Mouse (Mus musculus) ES-CJ7 (cell line): ENCODE data around the gene Shisa5.

Experiments
- DNase-seq: peaks from one replicate; pipeline ENCODE4 v3.0.0; 2011; ENCODE audit warnings: low read depth, low spot score

Gene Shisa5

GRCm38 (mm10) chr9:109038086-109038895, at the start of gene Shisa5:
Shisa5 (plus strand) TSS chr9:109038565.
- peak; percentile 49 for DNase-seq

GRCm38 (mm10) chr9:108989802-108990461, 48.4 kb upstream of the Shisa5 start:
- no peak for DNase-seq

- no peak for DNase-seq
Observed at GRCm38 (mm10) chr9:108990462-108990820, 47.9 kb upstream of the Shisa5 start.

DNA sequence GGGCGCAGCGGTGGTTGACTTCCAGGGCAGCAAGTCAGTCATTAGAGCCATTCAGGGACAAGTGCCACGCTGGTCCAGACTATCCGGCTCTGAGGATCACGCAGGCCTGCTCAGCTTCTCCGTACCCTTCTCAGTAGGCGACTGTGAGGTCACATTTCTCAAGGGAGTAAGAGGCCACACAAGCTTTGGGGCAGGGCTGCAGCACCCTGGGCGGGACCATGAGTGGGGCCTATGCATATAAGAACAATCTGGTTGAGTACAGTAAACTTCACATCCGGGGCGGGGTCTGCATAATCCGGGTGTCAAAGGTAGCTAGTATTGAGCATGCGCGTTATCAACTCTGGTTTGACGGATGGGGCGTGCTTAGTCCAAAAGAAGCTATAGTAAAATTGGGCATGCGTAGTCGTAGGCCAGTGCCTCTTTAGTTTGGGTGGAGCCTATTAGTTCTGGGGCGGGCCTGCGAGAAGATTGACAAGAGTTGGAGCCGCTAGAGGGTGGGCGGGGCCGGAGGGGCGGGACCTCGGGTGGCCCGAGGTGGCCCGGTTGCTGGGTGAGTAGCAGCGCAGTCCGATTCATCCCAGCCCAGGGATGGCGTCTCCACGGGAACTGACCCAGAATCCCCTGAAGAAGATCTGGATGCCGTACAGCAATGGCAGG, 46.8 kb upstream of the Shisa5 start, which contains the start of gene Pfkfb4:
Gene Pfkfb4, plus strand, starts transcription at position 351 of the 657 bp plus-strand sequence.
- DNase-seq = peak; percentile 100

DNA sequence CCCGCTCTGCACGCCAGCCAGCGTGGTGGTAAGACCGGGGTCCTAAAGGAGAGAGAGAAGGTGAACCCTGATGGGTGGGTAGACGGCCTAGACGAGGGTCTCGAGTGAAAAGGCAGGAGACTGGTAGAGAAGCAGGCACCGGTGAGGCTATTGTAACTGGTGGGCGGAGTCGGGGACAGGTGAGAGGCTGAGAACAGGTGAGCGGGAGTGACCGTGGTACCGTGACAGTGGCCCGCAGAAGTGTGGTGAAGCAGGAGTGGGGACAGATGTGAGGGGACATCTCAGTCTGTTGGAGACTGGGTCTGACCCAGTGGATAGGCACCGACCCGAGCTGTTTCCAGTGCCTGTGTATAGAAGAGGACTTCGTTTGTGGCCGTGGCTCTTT, 46.3 kb upstream of the Shisa5 start:
- no peak for DNase-seq

- DNase-seq = no peak
Observed at GRCm38 (mm10) chr9:108992620-108993361, 45.6 kb upstream of the Shisa5 start.

DNA sequence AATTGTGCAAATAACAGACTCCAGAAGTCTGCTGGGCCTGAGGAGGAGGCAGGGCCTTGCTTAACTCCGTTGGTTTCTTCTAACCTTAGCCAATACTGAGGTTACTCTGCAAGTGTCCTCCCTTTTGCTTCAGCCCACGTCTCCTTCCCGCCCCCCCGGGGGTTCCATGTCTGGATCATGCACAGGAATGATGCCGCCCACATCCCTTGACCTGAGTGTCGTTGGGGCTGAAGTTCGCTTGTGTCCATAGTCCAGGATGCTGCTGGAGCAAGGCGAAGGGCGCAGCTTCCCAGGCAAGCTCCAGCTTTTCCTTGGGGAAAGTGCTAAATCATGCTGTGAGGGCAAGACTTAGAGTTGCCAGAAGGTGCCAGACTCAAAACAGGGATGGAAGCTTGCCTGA, 42.0 kb upstream of the Shisa5 start:
- DNase-seq = no peak

DNA sequence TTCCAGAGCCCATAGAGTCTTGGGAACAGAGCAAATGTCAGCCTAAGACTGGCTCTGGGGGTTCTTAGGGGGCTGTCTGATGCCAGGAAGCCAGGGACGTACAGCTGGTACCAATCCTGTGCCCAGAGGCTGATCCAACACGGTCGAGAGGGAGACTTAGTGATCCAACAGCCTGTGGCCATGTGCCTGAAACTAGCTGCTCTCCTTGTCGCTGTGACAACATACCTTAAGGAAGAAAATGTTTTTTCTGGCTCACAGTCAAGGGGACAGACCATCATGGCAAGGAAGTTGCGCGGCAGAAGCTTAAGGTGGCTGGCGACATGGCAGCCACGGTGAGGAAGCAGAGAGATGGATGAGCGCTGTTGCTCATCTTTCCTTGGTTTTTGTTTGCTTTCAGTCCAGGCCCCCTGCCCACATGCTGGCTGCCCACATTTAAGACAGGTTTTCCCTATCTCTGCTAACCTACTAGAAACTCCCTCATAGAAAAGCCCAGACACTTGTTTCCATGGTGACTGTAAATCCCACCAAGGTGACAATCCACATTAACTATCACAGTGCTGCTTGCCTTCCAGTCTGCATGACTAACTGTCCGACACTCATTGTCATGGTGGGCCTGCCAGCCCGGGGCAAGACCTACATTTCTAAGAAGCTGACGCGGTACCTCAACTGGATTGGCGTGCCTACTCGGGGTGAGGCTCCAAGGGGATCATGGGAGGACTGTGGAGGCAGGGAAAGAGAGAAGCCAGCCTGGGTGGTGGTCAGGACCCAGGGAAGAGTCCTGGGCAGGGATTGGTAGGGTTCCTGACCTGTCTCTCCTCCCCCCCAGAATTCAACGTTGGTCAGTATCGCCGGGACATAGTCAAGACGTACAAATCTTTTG, 39.8 kb upstream of the Shisa5 start:
- no peak for DNase-seq

DNA sequence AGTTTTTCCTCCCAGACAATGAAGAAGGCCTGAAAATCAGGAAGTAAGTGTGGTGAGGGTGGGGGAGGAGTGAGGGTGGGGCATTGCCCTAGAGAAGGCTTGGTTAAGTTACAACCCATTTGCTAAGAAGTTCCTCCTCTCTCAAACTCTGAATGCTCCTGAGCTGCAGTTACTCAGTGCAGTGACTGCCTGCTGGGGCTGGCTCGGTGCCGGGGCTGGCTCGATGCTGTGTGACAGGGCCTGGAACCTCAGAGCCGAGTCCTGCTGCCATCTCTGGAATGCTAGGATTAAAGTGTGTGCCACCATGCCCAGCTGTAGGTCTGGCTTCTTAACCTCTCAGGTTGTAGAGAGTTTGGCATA, 39.2 kb upstream of the Shisa5 start:
- DNase-seq = no peak

DNA sequence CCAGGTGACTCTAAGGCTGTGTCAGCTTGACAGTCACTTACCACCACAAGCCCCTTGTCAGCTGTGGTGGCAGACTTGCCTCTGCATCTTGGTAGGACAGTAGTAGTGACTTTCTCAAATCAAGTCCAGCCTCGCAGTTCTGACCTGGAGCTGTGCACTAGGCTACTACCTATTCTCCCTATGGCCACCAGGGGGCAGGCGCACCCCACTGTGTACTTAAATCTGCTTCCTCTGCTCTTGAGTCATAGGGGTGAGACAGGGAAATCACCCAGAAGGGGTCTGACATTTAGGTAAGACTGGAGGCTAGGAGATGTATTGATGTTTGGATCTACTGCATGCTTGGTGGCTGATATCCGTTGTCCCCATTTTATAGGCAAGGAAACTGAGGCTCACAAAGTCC, 37.6 kb upstream of the Shisa5 start:
- DNase-seq = peak; percentile 83

DNA sequence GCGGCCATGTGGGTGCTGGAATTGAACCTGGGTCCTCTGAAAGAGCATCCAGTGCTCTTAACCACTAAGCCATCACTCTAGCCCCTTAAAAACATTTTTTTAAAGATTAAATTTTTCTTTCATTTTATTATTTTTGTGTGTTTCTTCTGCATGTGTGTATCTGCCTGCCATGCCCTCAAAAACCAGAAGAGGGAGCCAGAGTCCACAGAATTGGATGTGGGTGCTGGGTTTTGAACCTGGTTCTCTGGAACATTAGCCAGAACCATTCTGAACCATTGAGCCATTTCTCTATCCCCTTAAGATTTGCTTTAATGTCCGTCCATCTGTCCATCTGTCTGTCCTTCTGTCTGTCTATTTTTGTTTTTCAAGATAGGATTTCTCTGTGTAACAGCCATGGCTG, 35.2 kb upstream of the Shisa5 start:
- no peak for DNase-seq

DNA sequence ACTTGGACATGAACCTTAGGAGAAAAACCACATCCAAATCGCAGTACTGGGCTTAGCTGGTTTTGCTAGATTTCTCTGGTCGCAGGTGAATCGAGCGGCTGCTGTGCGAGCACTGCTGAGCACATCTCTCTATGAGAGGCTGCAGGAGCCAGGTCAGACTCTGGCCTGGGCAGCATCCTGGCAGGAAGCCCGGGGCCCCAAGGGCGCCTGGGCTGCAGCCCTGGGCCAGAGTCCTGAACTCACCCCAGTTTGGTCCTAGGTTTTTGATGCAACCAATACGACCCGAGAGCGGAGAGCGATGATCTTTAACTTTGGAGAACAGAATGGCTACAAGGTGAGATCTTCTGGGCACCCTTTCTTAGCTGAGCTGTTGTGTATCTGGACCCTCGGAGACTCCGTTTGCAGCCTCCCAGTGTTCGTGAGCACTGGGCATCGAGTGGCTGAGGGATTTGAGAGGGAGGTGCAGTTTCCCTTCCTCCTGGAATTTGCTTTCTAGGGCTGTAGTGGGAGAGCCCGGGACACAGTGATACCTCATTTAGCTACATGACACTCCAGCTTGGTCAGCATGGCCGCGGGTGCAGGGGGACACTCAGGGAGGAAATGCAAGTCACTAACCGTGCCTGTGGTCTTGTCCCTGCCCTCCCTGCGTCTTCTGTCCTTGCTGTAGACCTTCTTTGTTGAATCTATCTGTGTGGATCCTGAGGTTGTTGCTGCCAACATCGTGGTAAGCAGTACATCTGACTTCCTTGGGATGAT, 31.2 kb upstream of the Shisa5 start:
- DNase-seq = no peak

DNA sequence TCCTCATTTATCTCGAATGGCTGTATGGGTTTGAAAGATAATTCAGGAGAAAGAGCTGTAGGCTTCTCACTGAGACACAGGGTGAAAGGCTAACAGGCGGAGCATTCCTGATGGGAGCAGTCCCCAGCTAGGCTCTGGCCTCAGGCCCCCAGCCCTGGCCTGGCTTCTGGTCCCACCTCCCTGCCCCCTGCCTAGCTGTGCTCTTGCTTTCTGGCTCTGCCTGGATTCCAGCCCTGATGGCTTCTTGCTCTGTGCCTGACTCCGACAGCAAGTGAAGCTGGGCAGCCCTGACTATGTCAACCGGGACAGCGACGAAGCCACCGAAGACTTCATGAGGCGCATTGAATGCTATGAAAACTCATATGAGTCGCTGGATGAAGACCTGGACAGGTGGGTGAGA, 30.3 kb upstream of the Shisa5 start:
- no peak for DNase-seq

GRCm38 (mm10) chr9:109008994-109009635, 29.2 kb upstream of the Shisa5 start:
- no peak for DNase-seq

- DNase-seq = no peak
Observed at GRCm38 (mm10) chr9:109009636-109010315, 28.6 kb upstream of the Shisa5 start.

- no peak for DNase-seq
Observed at GRCm38 (mm10) chr9:109010316-109010690, 28.1 kb upstream of the Shisa5 start.

GRCm38 (mm10) chr9:109015397-109015796, 23.0 kb upstream of the Shisa5 start:
- no peak for DNase-seq

DNA sequence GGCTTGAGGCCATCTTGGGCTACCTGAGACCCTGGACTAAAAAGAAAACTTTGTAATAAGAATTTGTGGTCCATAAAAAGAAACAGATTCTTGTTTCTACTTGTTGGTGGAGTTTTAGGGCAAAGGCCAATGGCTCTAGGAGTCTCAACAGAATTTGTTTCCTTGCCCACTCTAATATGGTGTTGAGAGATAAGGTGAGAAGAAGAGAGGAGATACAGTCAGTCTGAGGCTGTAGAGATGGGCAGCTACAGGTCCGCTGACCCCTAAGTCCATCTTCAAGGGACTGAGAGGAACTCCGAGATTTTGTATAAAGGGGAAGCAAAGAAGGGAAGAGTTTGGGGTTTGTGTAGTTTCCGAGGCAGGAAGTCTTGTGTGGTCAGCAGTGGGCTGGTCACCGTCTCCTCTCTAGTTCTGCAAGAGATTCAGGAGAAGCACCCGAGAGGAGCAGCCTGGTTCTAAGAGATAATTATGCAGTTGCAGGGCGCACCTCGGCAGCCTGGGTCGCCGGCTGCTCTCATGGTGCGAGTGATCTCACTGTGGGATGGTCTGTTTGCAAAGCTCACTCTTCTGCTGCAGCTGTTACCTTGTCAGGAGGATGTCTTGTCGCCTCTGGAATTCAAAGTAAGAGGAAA, 21.3 kb upstream of the Shisa5 start:
- no peak for DNase-seq

DNA sequence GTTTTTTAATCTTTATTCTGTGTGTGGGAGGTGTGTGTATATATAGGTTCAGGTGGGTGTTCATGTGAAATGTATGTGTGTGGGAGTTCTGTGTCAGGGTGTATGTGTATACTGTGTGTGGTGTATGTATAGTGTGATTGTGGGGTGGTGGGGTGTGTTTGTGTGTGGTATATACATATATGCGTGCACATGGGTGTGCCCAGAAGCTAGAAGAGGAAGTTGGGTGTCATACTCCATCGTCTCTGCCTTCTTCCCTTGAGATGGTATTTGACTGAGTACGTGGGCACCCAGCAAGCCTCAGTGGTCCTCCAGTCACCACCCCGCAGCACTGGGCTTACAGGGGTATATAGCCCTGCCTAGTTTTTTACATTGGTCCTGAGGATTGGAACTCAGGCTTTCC, 16.9 kb upstream of the Shisa5 start:
- no peak for DNase-seq
